Mouse (Mus musculus) liver, embryonic 14.5 days (tissue): Measurements from ENCODE around the gene Vamp4.

Source experiments
- CTCF ChIP-seq: IDR thresholded peaks from 2 replicates; pipeline ENCODE4 v1.5.1; 2016; ENCODE audit warnings: antibody characterized with exemption, low read depth, control low read depth
- EP300 ChIP-seq: IDR thresholded peaks from 2 replicates; pipeline ENCODE4 v1.6.1; 2016; ENCODE audit warnings: antibody characterized with exemption, low read depth

GRCm38 (mm10) chr1:162601288-162601687 lies 31.0 kb downstream of the Vamp4 start:
- TF ChIP-seq CTCF (no peak), EP300 (no peak)
